14 mouse cellular contexts compared by ENCODE assay signal in genomic region chr7:70643055-70643454, GRCm38 (mm10).
"Had no signal": no experiment of that assay in that cellular context is flagged by ENCODE, and none has a peak within 500 bp of the region (broad histone marks: within the 10 kb centered on the region; RNA-seq: fewer than 3 reads in every experiment).

No protein-coding gene starts in this region.

- DNase-seq: left cerebral cortex, postnatal 4 days; liver, embryonic 13.5 days; lung, embryonic 14.5 days; thymus, adult 18-20 months; thymus, postnatal 36 days had no signal

- H3K9ac ChIP-seq: liver, embryonic 13.5 days; lung, embryonic 14.5 days; midbrain, embryonic 13.5 days; neural tube, embryonic 13.5 days had no signal

- H3K36me3 ChIP-seq: liver, embryonic 13.5 days; midbrain, embryonic 10.5 days; midbrain, embryonic 13.5 days; neural tube, embryonic 13.5 days had no signal

- H3K4me1 ChIP-seq: liver, embryonic 13.5 days; megakaryocyte, embryonic 14.5 days had no signal

- ATAC-seq: intestine, postnatal 0 days; lung, postnatal 0 days; midbrain, embryonic 13.5 days; midbrain, embryonic 16.5 days had no signal

- H3K27me3 ChIP-seq: liver, embryonic 13.5 days; neural tube, embryonic 13.5 days had no signal

- H3K4me2 ChIP-seq: liver, embryonic 13.5 days; lung, embryonic 14.5 days; midbrain, embryonic 13.5 days; neural tube, embryonic 13.5 days had no signal

- H3K4me3 ChIP-seq: liver, embryonic 13.5 days; megakaryocyte, embryonic 14.5 days; midbrain, embryonic 10.5 days; midbrain, embryonic 13.5 days; myocyte; neural tube, embryonic 13.5 days had no signal

- H3K27ac ChIP-seq: liver, embryonic 13.5 days; macrophage; midbrain, embryonic 10.5 days; midbrain, embryonic 13.5 days; neural tube, embryonic 13.5 days had no signal

- H3K9me3 ChIP-seq: liver, embryonic 13.5 days; midbrain, embryonic 10.5 days; midbrain, embryonic 13.5 days; neural tube, embryonic 13.5 days had no signal
